Mouse (Mus musculus): ENCODE data around the gene Dlgap5. TPM values are rescaled to one million over a fixed set of nuclear protein-coding genes. Genes with fewer than 3 reads are reported as not detected.
A peak's percentile ranks its signal among the peaks of the same experiment; 100 is the strongest.

The Dlgap5 gene
- polyA plus RNA-seq, 1 experiment, result 2.5 TPM

DNA sequence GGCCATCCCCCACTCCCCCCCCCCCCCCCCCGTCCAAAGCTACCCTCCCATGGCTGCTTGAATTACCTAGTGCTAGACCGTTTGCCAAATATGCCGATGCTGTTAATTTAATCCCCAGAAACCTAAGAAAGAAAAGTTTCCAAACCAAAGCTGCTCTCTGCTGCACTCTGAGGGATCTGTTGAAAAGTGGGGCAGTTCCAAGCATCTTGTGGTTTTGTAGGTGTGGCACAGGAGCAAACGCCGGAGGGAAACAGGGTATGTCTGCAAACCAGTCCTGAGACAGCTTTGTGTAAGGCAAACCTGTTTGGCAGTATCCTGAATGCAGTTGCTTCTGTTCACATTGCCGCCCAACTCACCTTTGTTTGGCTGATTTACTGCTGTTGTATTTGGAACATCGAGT lies 39.9 kb downstream of the Dlgap5 start:
- Histone ChIP-seq H3K4me1 (ENCODE audit: control insufficient read depth, insufficient read depth, insufficient read length, low read length) (peaks cover 30% of the 10 kb centered on the region), H3K27ac (ENCODE audit: insufficient read depth, low read depth, low read length) (no peak overlapping the region), H3K36me3 (ENCODE audit: control insufficient read depth, insufficient read depth, low read length) (peaks cover 42% of the 10 kb centered on the region), H3K4me3 (ENCODE audit: low read depth, low read length) (no peak overlapping the region), H3K27me3 (ENCODE audit: control insufficient read depth, insufficient read depth, low read length) (no peaks in the 10 kb centered on the region)
- no peak for TF ChIP-seq POLR2A (IDR thresholded peaks at IDR 0.05; ENCODE audit: low read depth, low read length)
- TF ChIP-seq CTCF (IDR thresholded peaks at IDR 0.05; ENCODE audit: extremely low read depth, insufficient read length, insufficient replicate concordance, low read depth, low read length), result no peak
- 77% methylated on average over 7 of the region's 7 CpGs for WGBS

DNA sequence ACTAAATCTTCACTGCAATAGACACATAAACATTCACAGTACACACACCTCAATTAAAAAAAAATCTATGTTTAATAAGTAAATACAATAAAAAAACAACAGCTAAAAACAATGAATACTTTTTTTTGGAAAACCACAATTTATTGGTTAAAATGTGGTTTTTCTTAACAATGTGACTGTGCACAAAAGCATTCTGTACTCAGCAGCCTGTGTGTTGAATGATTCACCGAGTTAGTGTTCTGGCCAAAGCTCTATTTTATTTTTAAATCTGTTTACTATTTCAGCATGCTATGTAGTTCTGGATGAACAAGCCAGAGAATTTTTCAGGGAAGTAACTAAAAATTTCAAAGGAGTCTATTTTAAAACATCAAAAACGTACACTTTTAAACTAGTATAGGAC lies 41.7 kb downstream of the Dlgap5 start:
- no peak overlapping the region for H3K27ac ChIP-seq (ENCODE audit: insufficient read depth, low read depth, low read length)
- no peak overlapping the region for H3K4me3 ChIP-seq (ENCODE audit: low read depth, low read length)
- peaks cover 40% of the 10 kb centered on the region for H3K4me1 ChIP-seq (ENCODE audit: control insufficient read depth, insufficient read depth, insufficient read length, low read length)
- H3K27me3 ChIP-seq (ENCODE audit: control insufficient read depth, insufficient read depth, low read length), result no peaks in the 10 kb centered on the region
- H3K36me3 ChIP-seq (ENCODE audit: control insufficient read depth, insufficient read depth, low read length), result peaks cover 28% of the 10 kb centered on the region
- TF ChIP-seq POLR2A (IDR thresholded peaks at IDR 0.05; ENCODE audit: low read depth, low read length) (no peak), CTCF (IDR thresholded peaks at IDR 0.05; ENCODE audit: extremely low read depth, insufficient read length, insufficient replicate concordance, low read depth, low read length) (no peak)
- WGBS, result 78% methylated on average over 2 of the region's 2 CpGs

DNA sequence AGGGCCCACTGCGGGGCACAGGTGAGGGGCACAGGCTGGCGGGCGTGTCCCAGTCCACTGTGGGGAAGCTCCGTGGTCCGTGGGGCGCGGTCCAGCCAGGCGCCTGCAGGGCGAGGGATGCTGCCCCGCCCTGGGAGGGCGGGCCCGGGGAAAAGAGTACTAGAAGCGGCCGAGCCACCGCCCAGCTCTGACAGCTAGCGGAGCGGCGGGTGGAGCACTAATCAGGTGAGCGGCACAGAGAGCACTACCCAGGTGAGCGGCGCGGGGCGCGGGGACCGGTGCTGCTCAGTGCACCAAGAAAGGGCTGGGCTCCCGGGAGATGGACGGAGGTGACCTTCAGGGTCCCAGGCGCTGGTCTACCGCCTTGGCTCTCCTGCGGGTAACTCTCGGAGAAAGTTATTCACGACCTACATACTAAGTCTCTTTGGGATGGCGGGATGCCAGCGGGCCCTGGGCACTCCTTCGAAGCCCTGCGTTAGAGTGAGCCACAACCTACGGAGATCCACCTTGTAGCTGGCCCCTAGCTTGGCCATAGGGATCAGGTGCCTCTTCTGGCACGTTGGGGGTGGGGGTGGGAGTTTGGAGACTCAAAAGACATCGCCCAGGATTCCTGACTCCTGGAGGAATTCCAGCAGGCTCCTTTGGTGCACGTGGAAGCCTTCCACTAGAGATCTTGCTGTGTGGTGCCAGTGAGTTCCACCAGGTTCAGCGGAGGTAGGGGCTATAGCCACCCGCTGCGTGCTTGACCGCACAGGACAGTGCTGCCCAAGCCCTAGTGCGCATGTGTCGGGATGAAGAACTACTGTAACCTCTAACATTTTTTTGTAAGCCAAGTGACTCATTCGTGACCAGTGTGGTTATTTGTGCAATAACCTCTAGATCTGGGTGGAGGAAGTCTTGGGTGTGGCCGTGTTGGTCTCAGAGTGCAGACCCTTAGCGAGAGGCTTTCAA lies 44.2 kb downstream of the Dlgap5 start:
- Histone ChIP-seq H3K4me1 (ENCODE audit: control insufficient read depth, insufficient read depth, insufficient read length, low read length) (peaks cover 46% of the 10 kb centered on the region), H3K27ac (ENCODE audit: insufficient read depth, low read depth, low read length) (peak overlapping the region; percentile 95), H3K27me3 (ENCODE audit: control insufficient read depth, insufficient read depth, low read length) (no peaks in the 10 kb centered on the region), H3K36me3 (ENCODE audit: control insufficient read depth, insufficient read depth, low read length) (peaks cover 8% of the 10 kb centered on the region), H3K4me3 (ENCODE audit: low read depth, low read length) (peak overlapping the region; percentile 73)
- 5% methylated on average over 49 of the region's 49 CpGs for WGBS
- TF ChIP-seq POLR2A (IDR thresholded peaks at IDR 0.05; ENCODE audit: low read depth, low read length), result peak; percentile 60; the same call in 1 of the 2 replicates
- no peak for TF ChIP-seq CTCF (IDR thresholded peaks at IDR 0.05; ENCODE audit: extremely low read depth, insufficient read length, insufficient replicate concordance, low read depth, low read length)

DNA sequence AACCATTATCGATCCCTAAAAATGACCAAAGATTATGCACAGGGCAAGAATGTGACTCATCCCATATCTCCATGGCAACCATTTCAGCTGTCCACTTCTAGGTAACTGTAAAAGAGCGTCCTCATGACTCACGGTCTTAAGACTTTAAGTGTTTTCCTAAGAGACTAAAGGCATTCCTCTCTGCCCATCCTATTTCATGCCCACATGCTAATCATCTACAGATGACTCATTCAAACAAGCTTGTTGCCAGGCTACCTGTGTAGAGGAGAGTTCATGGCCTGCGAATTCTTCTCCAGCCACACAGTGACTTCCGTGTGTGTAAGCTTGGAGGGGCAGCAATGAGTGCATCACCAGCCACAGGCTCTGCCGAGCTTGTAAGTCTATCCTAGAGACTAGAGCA lies 46.5 kb downstream of the Dlgap5 start:
- 28% methylated on average over 6 of the region's 6 CpGs for WGBS
- no peaks in the 10 kb centered on the region for H3K27me3 ChIP-seq (ENCODE audit: control insufficient read depth, insufficient read depth, low read length)
- H3K27ac ChIP-seq (ENCODE audit: insufficient read depth, low read depth, low read length), result peak overlapping the region; percentile 88
- no peak for TF ChIP-seq CTCF (IDR thresholded peaks at IDR 0.05; ENCODE audit: extremely low read depth, insufficient read length, insufficient replicate concordance, low read depth, low read length)
- no peak for TF ChIP-seq POLR2A (IDR thresholded peaks at IDR 0.05; ENCODE audit: low read depth, low read length)
- peaks cover 51% of the 10 kb centered on the region for H3K4me1 ChIP-seq (ENCODE audit: control insufficient read depth, insufficient read depth, insufficient read length, low read length)
- no peaks in the 10 kb centered on the region for H3K36me3 ChIP-seq (ENCODE audit: control insufficient read depth, insufficient read depth, low read length)
- no peak overlapping the region for H3K4me3 ChIP-seq (ENCODE audit: low read depth, low read length)

DNA sequence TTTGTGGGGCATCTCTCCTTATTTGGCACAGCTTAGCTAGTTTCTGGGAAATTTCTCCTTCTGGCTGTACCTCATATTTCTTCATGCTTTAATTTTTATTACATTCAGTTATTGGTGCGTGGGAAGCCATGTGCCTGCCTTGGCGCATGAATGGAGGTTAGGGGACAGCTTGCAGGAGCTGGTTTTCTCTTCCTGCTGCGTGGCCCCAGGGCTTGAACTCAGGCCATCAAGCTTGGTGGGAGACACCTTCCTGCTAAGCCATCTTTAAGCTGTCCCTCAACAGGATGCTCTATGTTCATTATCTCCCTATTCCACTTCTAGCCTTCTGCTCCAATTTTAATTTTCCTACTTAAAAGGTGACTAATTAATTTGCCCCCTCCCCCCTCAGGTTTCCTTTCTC lies 47.4 kb downstream of the Dlgap5 start:
- peaks cover 57% of the 10 kb centered on the region for H3K4me1 ChIP-seq (ENCODE audit: control insufficient read depth, insufficient read depth, insufficient read length, low read length)
- TF ChIP-seq POLR2A (IDR thresholded peaks at IDR 0.05; ENCODE audit: low read depth, low read length), result no peak
- TF ChIP-seq CTCF (IDR thresholded peaks at IDR 0.05; ENCODE audit: extremely low read depth, insufficient read length, insufficient replicate concordance, low read depth, low read length), result no peak
- H3K27ac ChIP-seq (ENCODE audit: insufficient read depth, low read depth, low read length), result peak overlapping the region; percentile 88
- WGBS, result 84% methylated on average over 3 of the region's 3 CpGs
- H3K36me3 ChIP-seq (ENCODE audit: control insufficient read depth, insufficient read depth, low read length), result no peaks in the 10 kb centered on the region
- no peaks in the 10 kb centered on the region for H3K27me3 ChIP-seq (ENCODE audit: control insufficient read depth, insufficient read depth, low read length)
- H3K4me3 ChIP-seq (ENCODE audit: low read depth, low read length), result no peak overlapping the region

DNA sequence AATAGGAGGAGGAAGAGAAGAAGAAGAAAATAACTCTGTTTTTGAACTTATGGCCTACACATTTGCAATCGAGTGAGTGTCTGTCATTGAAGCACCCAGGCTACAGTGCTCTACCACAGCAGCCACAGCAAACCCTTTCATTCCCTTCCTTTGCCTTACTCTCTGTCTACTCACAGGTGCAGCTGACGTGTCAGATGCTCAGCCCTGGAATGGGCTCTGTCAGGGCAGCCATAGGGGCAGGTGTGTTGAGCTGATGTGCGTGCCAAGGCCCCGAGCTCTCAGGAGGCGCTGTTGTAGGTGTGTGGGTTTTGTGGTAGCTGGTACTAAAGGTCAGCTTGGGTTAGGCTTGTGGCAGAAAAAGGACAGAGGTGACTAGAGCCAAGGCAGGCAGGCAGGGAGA lies 48.5 kb downstream of the Dlgap5 start:
- peaks cover 62% of the 10 kb centered on the region for H3K4me1 ChIP-seq (ENCODE audit: control insufficient read depth, insufficient read depth, insufficient read length, low read length)
- no peaks in the 10 kb centered on the region for H3K36me3 ChIP-seq (ENCODE audit: control insufficient read depth, insufficient read depth, low read length)
- TF ChIP-seq CTCF (IDR thresholded peaks at IDR 0.05; ENCODE audit: extremely low read depth, insufficient read length, insufficient replicate concordance, low read depth, low read length) (no peak), POLR2A (IDR thresholded peaks at IDR 0.05; ENCODE audit: low read depth, low read length) (no peak)
- H3K27me3 ChIP-seq (ENCODE audit: control insufficient read depth, insufficient read depth, low read length), result no peaks in the 10 kb centered on the region
- whole genome bisulfite sequencing, result 47% methylated on average over 5 of the region's 5 CpGs
- peak overlapping the region; percentile 62 for H3K27ac ChIP-seq (ENCODE audit: insufficient read depth, low read depth, low read length)
- no peak overlapping the region for H3K4me3 ChIP-seq (ENCODE audit: low read depth, low read length)

DNA sequence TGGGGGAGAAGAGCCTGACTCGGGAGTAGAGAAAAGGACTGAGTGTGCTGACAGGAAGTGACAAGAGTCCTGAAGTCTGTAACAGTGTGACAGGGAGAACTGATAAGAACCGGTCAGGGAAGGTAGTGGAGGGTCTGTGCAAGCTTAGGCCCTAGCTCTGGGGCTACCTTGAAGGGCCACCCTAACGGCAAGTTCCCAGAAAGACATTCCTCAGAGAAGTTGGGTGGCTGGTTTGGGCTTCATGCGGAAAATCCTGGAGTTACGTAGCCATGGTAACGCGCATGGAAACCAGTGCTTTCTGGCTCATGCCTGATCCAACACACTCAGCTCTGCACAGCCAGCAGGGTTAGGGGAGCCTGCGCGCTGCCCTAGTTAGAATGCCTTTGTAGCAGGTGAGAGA lies 50.7 kb downstream of the Dlgap5 start, which contains the start of gene Lgals3:
Lgals3 (plus strand) TSS at position 291 of the 400 bp plus-strand sequence.
- Histone ChIP-seq H3K27ac (ENCODE audit: insufficient read depth, low read depth, low read length) (peak within 1 kb of the TSS; percentile 98), H3K4me1 (ENCODE audit: control insufficient read depth, insufficient read depth, insufficient read length, low read length) (peaks cover 52% of the 10 kb centered on the region), H3K36me3 (ENCODE audit: control insufficient read depth, insufficient read depth, low read length) (no peaks in the 10 kb centered on the region), H3K27me3 (ENCODE audit: control insufficient read depth, insufficient read depth, low read length) (no peaks in the 10 kb centered on the region), H3K4me3 (ENCODE audit: low read depth, low read length) (no peak within 1 kb of the TSS)
- TF ChIP-seq CTCF (IDR thresholded peaks at IDR 0.05; ENCODE audit: extremely low read depth, insufficient read length, insufficient replicate concordance, low read depth, low read length), result no peak
- no peak for TF ChIP-seq POLR2A (IDR thresholded peaks at IDR 0.05; ENCODE audit: low read depth, low read length)
- WGBS, result 58% methylated on average over 9 of the region's 9 CpGs
